Mouse (Mus musculus): ENCODE measurements around the gene Vmn2r36. TPM values are rescaled to one million over a fixed set of nuclear protein-coding genes. Genes with fewer than 3 reads are reported as not detected.

Gene Vmn2r36
- not detected in 2 replicates for polyA plus RNA-seq (2012; ENCODE audit: low replicate concordance)

DNA sequence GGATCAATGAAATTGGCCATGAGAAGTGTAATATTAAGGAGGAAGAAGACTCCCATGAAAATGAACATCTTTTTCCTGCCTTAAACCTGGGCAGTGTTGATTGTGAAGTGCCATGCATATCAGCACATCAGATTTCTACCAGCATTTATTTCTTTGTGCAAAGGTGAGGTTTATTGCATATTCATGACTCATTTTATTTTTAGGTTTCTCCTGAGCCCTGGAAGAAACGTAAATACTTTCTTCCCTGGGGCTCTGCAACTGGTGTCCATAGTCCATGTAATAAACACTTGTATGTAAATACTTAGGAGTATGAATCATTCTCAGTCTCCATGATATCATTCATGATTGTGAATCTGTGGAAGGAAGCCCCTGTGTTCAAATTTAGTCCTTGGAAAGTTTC, at the start of gene Vmn2r36:
Vmn2r36 (minus strand) TSS at position 101 of the 400 bp plus-strand sequence.

Other genes starting within 250 kb of the Vmn2r36 start
- gene Vmn2r34, start 213.0 kb downstream of the Vmn2r36 start, polyA plus RNA-seq (2012; ENCODE audit: low replicate concordance): not detected in 2 replicates
- gene Vmn2r35, start 82.6 kb downstream of the Vmn2r36 start, polyA plus RNA-seq (2012; ENCODE audit: low replicate concordance): not detected in 2 replicates

Data from hematopoietic multipotent progenitor cell, adult 10-12 weeks (in vitro differentiated cells).